Mouse (Mus musculus): ENCODE data around the gene A030014E15Rik. TPM values are rescaled to one million over a fixed set of nuclear protein-coding genes. Genes with fewer than 3 reads are reported as not detected.
"Not testable (repeated sequence)": the region's sequence is repeated elsewhere in the genome, so short reads cannot be mapped to it uniquely, and the experiment has no call there.

Gene A030014E15Rik
- 0.24 TPM in 1 of 2 replicates, not detected in the other for polyA plus RNA-seq (2012; rRNA removed)

DNA sequence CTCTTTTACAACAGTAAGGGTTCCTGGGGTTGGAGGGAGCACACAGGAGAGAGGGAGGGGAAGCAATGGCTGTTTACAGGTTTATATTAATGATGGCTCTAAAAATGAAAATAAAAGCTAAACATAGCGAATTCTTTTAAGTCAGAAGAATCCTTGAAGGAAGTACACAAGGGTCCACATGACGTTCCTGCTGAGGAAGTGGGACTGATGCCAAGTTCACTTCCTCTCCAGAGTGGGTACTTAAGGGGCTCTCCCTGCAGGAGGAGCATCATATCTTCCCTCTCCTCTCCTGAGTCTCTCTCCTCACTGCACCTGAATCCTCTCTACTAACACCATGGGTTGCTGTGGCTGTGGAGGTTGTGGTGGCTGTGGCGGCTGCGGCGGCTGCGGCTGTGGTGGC lies at the start of gene A030014E15Rik:
Gene A030014E15Rik, plus strand, starts transcription at position 268 of the 400 bp plus-strand sequence.
- peak; percentile 7 for DNase-seq (ENCODE audit: low read depth)
- TF ChIP-seq CTCF (IDR thresholded peaks at IDR 0.05; ENCODE audit: borderline replicate concordance, extremely low read depth, insufficient read depth, insufficient read length) (no peak), POLR2A (IDR thresholded peaks at IDR 0.05; ENCODE audit: borderline replicate concordance, extremely low read depth, insufficient read depth, insufficient read length, poor library complexity, severe bottlenecking) (no peak)

GRCm38 (mm10) chr1:82879172-82879571 lies 45.5 kb upstream of the A030014E15Rik start:
- TF ChIP-seq CTCF (IDR thresholded peaks at IDR 0.05; ENCODE audit: borderline replicate concordance, extremely low read depth, insufficient read depth, insufficient read length) (no peak), POLR2A (IDR thresholded peaks at IDR 0.05; ENCODE audit: borderline replicate concordance, extremely low read depth, insufficient read depth, insufficient read length, poor library complexity, severe bottlenecking) (no peak)

DNA sequence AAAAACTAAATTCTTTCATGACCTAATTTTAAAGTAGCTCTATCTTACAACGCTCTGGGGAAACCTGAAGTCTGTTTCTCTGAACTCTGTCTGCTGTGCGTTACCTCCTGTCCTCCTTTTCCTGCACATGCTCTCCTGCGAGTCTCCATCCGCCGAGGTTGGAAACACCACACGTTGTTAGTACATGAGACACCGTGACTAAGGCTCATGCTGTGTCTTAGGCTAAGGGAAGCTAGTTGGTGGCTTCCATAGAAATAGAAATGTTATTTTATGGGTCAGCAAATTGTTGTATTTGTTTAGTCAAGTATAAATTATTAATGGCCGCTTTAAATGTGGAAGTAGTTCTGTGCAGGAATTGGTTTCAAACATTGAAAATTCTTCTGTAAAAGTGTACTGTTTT lies 44.5 kb upstream of the A030014E15Rik start:
- TF ChIP-seq POLR2A (IDR thresholded peaks at IDR 0.05; ENCODE audit: borderline replicate concordance, extremely low read depth, insufficient read depth, insufficient read length, poor library complexity, severe bottlenecking): no peak
- TF ChIP-seq CTCF (IDR thresholded peaks at IDR 0.05; ENCODE audit: borderline replicate concordance, extremely low read depth, insufficient read depth, insufficient read length): no peak

More at GRCm38 (mm10) chr1:82879172-82879571, 45.5 kb upstream of the A030014E15Rik start:
- DNase-seq (ENCODE audit: low read depth): no peak

DNA sequence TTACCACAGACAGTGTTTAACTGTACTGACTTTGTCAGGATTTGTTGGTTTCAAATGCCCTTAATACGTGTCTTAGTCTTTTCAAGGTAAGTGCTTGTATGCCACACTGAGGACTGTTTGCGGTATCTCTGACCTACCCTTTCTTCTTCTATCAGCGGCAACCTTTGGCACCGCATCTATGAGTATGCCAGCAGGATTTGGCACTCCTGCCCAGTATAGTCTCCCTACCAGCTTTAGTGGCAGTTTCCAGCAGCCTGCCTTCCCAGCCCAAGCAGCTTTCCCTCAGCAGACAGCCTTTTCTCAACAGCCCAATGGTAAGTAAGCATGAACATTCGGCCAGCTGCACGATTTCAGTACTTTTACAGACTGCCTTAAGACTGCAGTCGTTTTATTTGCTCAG lies 31.4 kb upstream of the A030014E15Rik start:
- no peak for DNase-seq (ENCODE audit: low read depth)
- TF ChIP-seq POLR2A (IDR thresholded peaks at IDR 0.05; ENCODE audit: borderline replicate concordance, extremely low read depth, insufficient read depth, insufficient read length, poor library complexity, severe bottlenecking): no peak

More for the DNA sequence above, 44.5 kb upstream of the A030014E15Rik start:
- DNase-seq (ENCODE audit: low read depth): no peak

- TF ChIP-seq CTCF (IDR thresholded peaks at IDR 0.05; ENCODE audit: borderline replicate concordance, extremely low read depth, insufficient read depth, insufficient read length) (no peak), POLR2A (IDR thresholded peaks at IDR 0.05; ENCODE audit: borderline replicate concordance, extremely low read depth, insufficient read depth, insufficient read length, poor library complexity, severe bottlenecking) (no peak)
- DNase-seq (ENCODE audit: low read depth): no peak
These were observed 24.1 kb upstream of the A030014E15Rik start for GRCm38 (mm10) chr1:82900567-82900966.

GRCm38 (mm10) chr1:82901201-82901600 lies 23.5 kb upstream of the A030014E15Rik start:
- no peak for DNase-seq (ENCODE audit: low read depth)
- TF ChIP-seq POLR2A (IDR thresholded peaks at IDR 0.05; ENCODE audit: borderline replicate concordance, extremely low read depth, insufficient read depth, insufficient read length, poor library complexity, severe bottlenecking) (no peak), CTCF (IDR thresholded peaks at IDR 0.05; ENCODE audit: borderline replicate concordance, extremely low read depth, insufficient read depth, insufficient read length) (no peak)

GRCm38 (mm10) chr1:82905886-82906285 lies 18.8 kb upstream of the A030014E15Rik start:
- TF ChIP-seq POLR2A (IDR thresholded peaks at IDR 0.05; ENCODE audit: borderline replicate concordance, extremely low read depth, insufficient read depth, insufficient read length, poor library complexity, severe bottlenecking): no peak
- TF ChIP-seq CTCF (IDR thresholded peaks at IDR 0.05; ENCODE audit: borderline replicate concordance, extremely low read depth, insufficient read depth, insufficient read length): no peak

GRCm38 (mm10) chr1:82913025-82913424 lies 11.7 kb upstream of the A030014E15Rik start, which contains the start of gene A030005L19Rik:
Gene A030005L19Rik, plus strand, starts transcription at chr1:82913325.
- TF ChIP-seq CTCF (IDR thresholded peaks at IDR 0.05; ENCODE audit: borderline replicate concordance, extremely low read depth, insufficient read depth, insufficient read length): no peak
- TF ChIP-seq POLR2A (IDR thresholded peaks at IDR 0.05; ENCODE audit: borderline replicate concordance, extremely low read depth, insufficient read depth, insufficient read length, poor library complexity, severe bottlenecking): no peak
- no peak for DNase-seq (ENCODE audit: low read depth)

More at GRCm38 (mm10) chr1:82905886-82906285, 18.8 kb upstream of the A030014E15Rik start:
- DNase-seq (ENCODE audit: low read depth): peak; percentile 42

DNA sequence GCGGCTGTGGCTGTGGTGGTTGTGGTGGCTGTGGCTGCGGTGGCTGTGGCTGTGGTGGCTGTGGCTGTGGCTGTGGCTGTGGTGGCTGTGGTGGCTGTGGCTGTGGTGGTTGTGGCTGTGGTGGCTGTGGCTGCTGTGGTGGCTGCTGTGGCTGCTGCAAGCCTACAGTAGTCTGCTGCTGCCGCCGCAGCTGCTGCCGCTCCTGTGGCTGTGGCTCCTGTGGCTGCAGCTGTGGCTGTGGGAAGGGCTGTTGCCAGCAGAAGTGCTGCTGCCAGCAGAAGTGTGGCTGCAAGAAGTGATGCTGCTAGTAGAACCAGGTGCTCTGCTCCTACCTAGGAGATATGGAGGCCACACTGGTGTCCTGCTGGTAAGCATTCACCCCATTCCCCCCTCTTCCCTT lies 11.3 kb upstream of the A030014E15Rik start:
- DNase-seq (ENCODE audit: low read depth): not testable (repeated sequence)

DNA sequence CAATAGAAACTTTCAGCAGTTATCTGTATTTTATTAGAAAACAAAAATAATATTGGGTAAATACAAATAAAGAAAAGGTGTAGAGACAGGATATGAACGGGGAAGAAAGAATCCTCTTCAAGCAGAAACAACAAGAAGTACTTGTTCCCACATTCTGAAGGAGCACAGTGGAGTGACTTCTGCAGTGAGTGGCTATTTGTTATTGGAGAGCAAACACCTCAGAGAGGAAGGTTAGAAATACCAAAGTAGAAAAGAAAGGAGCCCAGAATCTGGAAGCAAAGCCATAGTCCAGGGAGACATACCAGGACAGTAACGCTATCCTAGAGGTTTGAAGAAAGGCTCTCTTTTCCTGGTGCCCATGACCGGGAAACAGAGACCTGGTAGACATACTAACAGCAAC lies 5.8 kb downstream of the A030014E15Rik start:
- not testable (repeated sequence) for DNase-seq (ENCODE audit: low read depth)

- not testable (repeated sequence) for DNase-seq (ENCODE audit: low read depth)
These were observed 6.6 kb downstream of the A030014E15Rik start, which contains the start of gene Gm6217 for GRCm38 (mm10) chr1:82931326-82931725. Gene Gm6217, minus strand, starts transcription at chr1:82931399.

DNA sequence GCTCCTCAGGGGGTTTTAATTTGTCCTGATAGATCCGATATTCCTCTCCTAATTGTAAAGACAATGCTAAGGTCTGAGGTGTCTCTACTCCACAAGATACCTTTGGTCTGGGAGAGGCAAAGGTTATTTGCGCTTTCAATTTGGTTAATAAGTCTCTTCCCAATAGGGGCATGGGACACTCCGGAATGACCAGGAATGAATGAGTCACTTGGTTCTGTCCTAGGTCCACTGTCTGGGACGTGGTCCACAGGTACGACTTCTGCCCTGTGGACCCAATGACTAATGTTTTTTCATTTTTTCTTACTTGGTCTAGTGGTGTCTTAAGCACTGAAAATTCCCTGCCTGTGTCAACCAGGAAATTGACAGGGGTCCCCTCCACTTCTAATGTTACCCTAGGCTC lies 13.9 kb downstream of the A030014E15Rik start:
- DNase-seq (ENCODE audit: low read depth): no peak

DNA sequence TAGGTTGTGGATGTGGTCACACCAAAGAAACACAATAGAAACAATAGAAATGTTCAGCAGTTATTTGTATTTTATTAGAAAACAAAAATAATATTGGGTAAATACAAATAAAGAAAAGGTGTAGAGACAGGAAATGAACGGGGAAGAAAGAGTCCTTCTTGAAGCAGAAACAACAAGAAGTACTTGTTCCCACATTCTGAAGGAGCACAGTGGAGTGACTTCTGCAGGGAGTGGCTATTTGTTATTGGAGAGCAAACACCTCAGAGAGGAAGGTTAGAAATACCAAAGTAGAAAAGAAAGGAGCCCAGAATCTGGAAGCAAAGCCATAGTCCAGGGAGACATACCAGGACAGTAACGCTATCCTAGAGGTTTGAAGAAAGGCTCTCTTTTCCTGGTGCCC lies 17.8 kb downstream of the A030014E15Rik start:
- DNase-seq (ENCODE audit: low read depth): not testable (repeated sequence)

More for the DNA sequence above, 13.9 kb downstream of the A030014E15Rik start:
- TF ChIP-seq POLR2A (IDR thresholded peaks at IDR 0.05; ENCODE audit: borderline replicate concordance, extremely low read depth, insufficient read depth, insufficient read length, poor library complexity, severe bottlenecking) (no peak), CTCF (IDR thresholded peaks at IDR 0.05; ENCODE audit: borderline replicate concordance, extremely low read depth, insufficient read depth, insufficient read length) (no peak)

- not testable (repeated sequence) for DNase-seq (ENCODE audit: low read depth)
These were observed 18.6 kb downstream of the A030014E15Rik start, which contains the start of gene A030003K21Rik for GRCm38 (mm10) chr1:82943295-82943694. Gene A030003K21Rik, minus strand, starts transcription at chr1:82943388.

- not testable (repeated sequence) for DNase-seq (ENCODE audit: low read depth)
These were observed 21.3 kb downstream of the A030014E15Rik start for GRCm38 (mm10) chr1:82946029-82946428.

Data from brain, embryonic 14.5 days (tissue).